Mouse (Mus musculus) A20 (cell line): ENCODE data around the gene Six5.
"Not testable (repeated sequence)": the region's sequence is repeated elsewhere in the genome, so short reads cannot be mapped to it uniquely, and the experiment has no call there.

ENCODE experiments used
- DNase-seq: peaks from one replicate; pipeline ENCODE4 v3.0.0-alpha.2; 2011; ENCODE audit warnings: low read depth, low spot score

The Six5 gene

GRCm38 (mm10) chr7:19094471-19094825, at the start of gene Six5:
TSS of gene Six5 (plus strand) at chr7:19094594.
- peak; percentile 77 for DNase-seq

- no peak for DNase-seq
Observed at GRCm38 (mm10) chr7:19044616-19045015, 49.8 kb upstream of the Six5 start.

- no peak for DNase-seq
Observed at GRCm38 (mm10) chr7:19046286-19047069, 47.9 kb upstream of the Six5 start.

GRCm38 (mm10) chr7:19048006-19048527, 46.3 kb upstream of the Six5 start:
- no peak for DNase-seq

- no peak for DNase-seq
Observed at GRCm38 (mm10) chr7:19049252-19049651, 45.1 kb upstream of the Six5 start.

- no peak for DNase-seq
Observed at GRCm38 (mm10) chr7:19050172-19050571, 44.2 kb upstream of the Six5 start.

GRCm38 (mm10) chr7:19051161-19051560, 43.2 kb upstream of the Six5 start:
- DNase-seq = no peak

GRCm38 (mm10) chr7:19052345-19053135, 41.9 kb upstream of the Six5 start:
- DNase-seq = no peak

GRCm38 (mm10) chr7:19053136-19053532, 41.3 kb upstream of the Six5 start:
- no peak for DNase-seq

GRCm38 (mm10) chr7:19054047-19054776, 40.2 kb upstream of the Six5 start, which contains the start of gene Rsph6a:
TSS of gene Rsph6a (plus strand) at chr7:19054690.
- DNase-seq = no peak

- DNase-seq = no peak
Observed at GRCm38 (mm10) chr7:19054777-19055076, 39.7 kb upstream of the Six5 start.

- no peak for DNase-seq
Observed at GRCm38 (mm10) chr7:19055108-19055507, 39.3 kb upstream of the Six5 start.

- no peak for DNase-seq
Observed at GRCm38 (mm10) chr7:19057405-19057804, 37.0 kb upstream of the Six5 start.

GRCm38 (mm10) chr7:19065896-19066295, 28.5 kb upstream of the Six5 start:
- no peak for DNase-seq

GRCm38 (mm10) chr7:19067063-19067462, 27.3 kb upstream of the Six5 start:
- peak; percentile 48 for DNase-seq

- DNase-seq = no peak
Observed at GRCm38 (mm10) chr7:19067935-19068334, 26.5 kb upstream of the Six5 start.

- peak; percentile 84 for DNase-seq
Observed at GRCm38 (mm10) chr7:19068707-19069106, 25.7 kb upstream of the Six5 start.

GRCm38 (mm10) chr7:19069500-19069899, 24.9 kb upstream of the Six5 start:
- DNase-seq = peak; percentile 73

- not testable (repeated sequence) for DNase-seq
Observed at GRCm38 (mm10) chr7:19071024-19071423, 23.4 kb upstream of the Six5 start.

GRCm38 (mm10) chr7:19073504-19073903, 20.9 kb upstream of the Six5 start:
- peak; percentile 81 for DNase-seq

GRCm38 (mm10) chr7:19074494-19074893, 19.9 kb upstream of the Six5 start:
- DNase-seq = no peak

GRCm38 (mm10) chr7:19075231-19075630, 19.2 kb upstream of the Six5 start:
- DNase-seq = no peak
